Mouse (Mus musculus) T-helper 17 cell (primary cell): ENCODE measurements at regions not wholly inside any gene's neighbourhood (a gene's known extent, or its start where the extent isn't known, plus 50 kb on each side); places are given as distances from the start of the nearest gene placed in this dataset.

Experiments
- in situ Hi-C, 2 experiments: fragments of 300-600 bp; cut with MboI, MseI; formaldehyde crosslinking; loops; 1 replicate in 1 of 2; 2 replicates in 1 of 2; pipeline ENCODE4 v1.15.1; 2025; ENCODE audit warnings: high pct_unique_total_duplicates in 2 of 2

GRCm38 (mm10) chr2:108584799-108585198 is 695.7 kb upstream of the Kif18a start:
- in situ Hi-C loops = loop anchor here in 1 of 2 experiments (5.0 kb wide), 1 partner anchor 57 kb away; no protein-coding TSS in a partner anchor

- in situ Hi-C loops = no loop called here
These were observed 687.0 kb upstream of the Kif18a start for GRCm38 (mm10) chr2:108593555-108593954.

- in situ Hi-C loops = no loop called here
These were observed 680.2 kb upstream of the Kif18a start for GRCm38 (mm10) chr2:108600346-108600745.

GRCm38 (mm10) chr2:108619580-108619979 is 661.0 kb upstream of the Kif18a start:
- in situ Hi-C loops = no loop called here

GRCm38 (mm10) chr2:108622367-108623162 is 658.0 kb upstream of the Kif18a start:
- in situ Hi-C loops = no loop called here

GRCm38 (mm10) chr2:108635644-108636043 is 644.9 kb upstream of the Kif18a start:
- in situ Hi-C loops = no loop called here

GRCm38 (mm10) chr2:108660697-108661388 is 619.7 kb upstream of the Kif18a start:
- in situ Hi-C loops = no loop called here

GRCm38 (mm10) chr2:108677777-108678380 is 602.7 kb upstream of the Kif18a start:
- in situ Hi-C loops = no loop called here

GRCm38 (mm10) chr2:108681574-108681973 is 599.0 kb upstream of the Kif18a start:
- in situ Hi-C loops = no loop called here

GRCm38 (mm10) chr2:108686019-108686743 is 594.4 kb upstream of the Kif18a start:
- in situ Hi-C loops = no loop called here

- in situ Hi-C loops = no loop called here
These were observed 590.4 kb upstream of the Kif18a start for GRCm38 (mm10) chr2:108690091-108690490.

- in situ Hi-C loops = no loop called here
These were observed 589.2 kb upstream of the Kif18a start for GRCm38 (mm10) chr2:108691156-108692007.

- in situ Hi-C loops = loop anchor here in 1 of 2 experiments (25.0 kb wide), 1 partner anchor 686 kb away; no protein-coding TSS in a partner anchor
These were observed 579.2 kb upstream of the Kif18a start for GRCm38 (mm10) chr2:108701308-108701707.

GRCm38 (mm10) chr2:108707856-108708855 is 572.4 kb upstream of the Kif18a start:
- in situ Hi-C loops = loop anchor here in 1 of 2 experiments (25.0 kb wide), 1 partner anchor 679 kb away; no protein-coding TSS in a partner anchor

GRCm38 (mm10) chr2:108742079-108742478 is 538.5 kb upstream of the Kif18a start:
- in situ Hi-C loops = no loop called here

- in situ Hi-C loops = no loop called here
These were observed 537.0 kb upstream of the Kif18a start for GRCm38 (mm10) chr2:108743511-108743910.

- in situ Hi-C loops = no loop called here
These were observed 535.7 kb upstream of the Kif18a start for GRCm38 (mm10) chr2:108744797-108745196.

GRCm38 (mm10) chr2:108753494-108754225 is 526.9 kb upstream of the Kif18a start:
- in situ Hi-C loops = no loop called here

GRCm38 (mm10) chr2:108755821-108756220 is 524.7 kb upstream of the Kif18a start:
- in situ Hi-C loops = no loop called here
